Comparison of ENCODE assay signal across 8 mouse cellular contexts in the genomic region with DNA sequence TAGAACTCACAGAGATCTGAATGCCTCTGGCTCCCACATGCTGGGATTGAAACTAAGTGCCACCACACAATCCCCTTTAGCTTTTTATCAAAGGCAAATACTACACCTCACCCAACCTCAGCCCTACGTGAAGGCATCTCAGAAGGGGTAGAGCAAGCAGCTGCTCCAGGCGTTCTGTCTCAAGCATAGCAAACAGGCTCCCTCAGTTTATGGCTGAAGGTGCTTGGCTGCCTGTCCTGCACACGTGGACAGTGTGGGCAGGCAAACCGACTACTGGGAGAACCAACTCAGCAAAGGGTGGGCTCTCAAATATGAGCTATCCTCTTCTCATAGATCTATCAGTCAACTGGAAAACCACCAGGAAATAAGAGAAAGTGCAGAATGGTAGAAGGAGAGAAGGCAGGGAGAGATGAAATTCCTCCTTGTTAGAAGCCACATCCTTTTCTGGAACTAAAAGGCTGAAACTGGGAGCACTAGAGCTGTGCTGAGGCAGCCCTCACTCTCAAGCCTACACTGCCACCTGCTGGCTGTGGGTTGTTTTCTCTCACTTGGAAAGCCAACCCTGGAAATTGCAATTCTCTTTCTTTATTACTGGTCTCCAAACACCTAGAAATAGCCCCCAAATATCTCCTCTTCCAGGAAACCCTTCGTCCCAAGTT. TPM values are rescaled to one million over a fixed set of nuclear protein-coding genes. Genes with fewer than 3 reads are reported as not detected.
A peak's percentile ranks its signal among the peaks of the same experiment; 100 is the strongest.
DNase-seq lines count a peak whose midpoint lies in the region; ATAC-seq and TF ChIP-seq lines count a peak whose summit lies in the region.
"Had no signal": no experiment of that assay in that cellular context is flagged by ENCODE, and none has a peak within 500 bp of the region (broad histone marks: within the 10 kb centered on the region; RNA-seq: fewer than 3 reads in every experiment).

No protein-coding gene starts in this region.

- H3K4me1 ChIP-seq in bone marrow macrophage, adult 2 months (ENCODE audit: control insufficient read depth, insufficient read depth, low read length) = no peaks in the 10 kb centered on the region
- H3K4me1 ChIP-seq: liver, embryonic 15.5 days had no signal

- DNase-seq in MN1 (ENCODE audit: low spot score) = peak; percentile 42
- DNase-seq in layer of hippocampus, adult 8-10 months (ENCODE audit: low spot score in 2 of 2) = peak; percentile 40 to 74
- DNase-seq in lung, postnatal 10 days = peak; percentile 79
- DNase-seq in retina, embryonic 14.5 days (ENCODE audit: low spot score) = peak; percentile 85

- no peak for TF ChIP-seq POLR2A in bone marrow macrophage, adult 2 months (IDR thresholded peaks at IDR 0.05; ENCODE audit: borderline replicate concordance, low read depth, low read length)

- TF ChIP-seq CTCF in bone marrow macrophage, adult 2 months (IDR thresholded peaks at IDR 0.05; ENCODE audit: low read depth, low read length) = peak; percentile 36; the same call in 1 of the 2 replicates

- no peak overlapping the region for H3K27ac ChIP-seq in bone marrow macrophage, adult 2 months (ENCODE audit: insufficient read depth, low read depth, low read length)
- H3K27ac ChIP-seq: liver, embryonic 15.5 days had no signal

- peak; percentile 65; the same call in 1 of the 2 replicates for ATAC-seq in erythroblast, adult 5-6 weeks (replicated peaks; ENCODE audit: low FRiP score, poor library complexity, severe bottlenecking)
- ATAC-seq in hematopoietic stem cell, adult 5-6 weeks (replicated peaks in 1 of 2; ENCODE audit: insufficient read depth in 1 of 2, low FRiP score in 2 of 2, low TSS enrichment in 1 of 2, low read depth in 1 of 2, poor library complexity in 2 of 2, severe bottlenecking in 2 of 2) = peak; percentile 74 to 75; a peak in 3 of 4 replicates

- H3K4me3 ChIP-seq in bone marrow macrophage, adult 2 months (ENCODE audit: insufficient read depth, low read length) = no peak overlapping the region
- H3K4me3 ChIP-seq: liver, embryonic 15.5 days had no signal

RNA-seq across cellular contexts. Expression of gene Cyp2c70, which starts 38.1 kb away (rescaled TPM):
- polyA plus RNA-seq in bone marrow macrophage, adult 2 months (2012; ENCODE audit: insufficient read depth, insufficient read length, missing spikeins) = not detected in 2 replicates
- total RNA-seq in erythroblast, adult 5-6 weeks (2015; ENCODE audit: low replicate concordance) = not detected in 2 replicates
- not detected in 2 replicates for total RNA-seq in erythroblast, adult 5-6 weeks (2017; ENCODE audit: low replicate concordance)
- not detected in 2 replicates for total RNA-seq in hematopoietic stem cell, adult 5-6 weeks (2017)
- total RNA-seq in layer of hippocampus, adult 8-10 months (2022) = 1 to 10 TPM; 1.6 to 2.8 (median 2.1) TPM

RNA-seq across cellular contexts. Expression of gene Pdlim1, which starts 46.4 kb away (rescaled TPM):
- 1.9 and 3.1 TPM in 2 replicates for polyA plus RNA-seq in bone marrow macrophage, adult 2 months (2012; ENCODE audit: insufficient read depth, insufficient read length, missing spikeins)
- 19.6 and 24.0 TPM in 2 replicates for total RNA-seq in erythroblast, adult 5-6 weeks (2015; ENCODE audit: low replicate concordance)
- 8.9 and 32.3 TPM in 2 replicates for total RNA-seq in erythroblast, adult 5-6 weeks (2017; ENCODE audit: low replicate concordance)
- 43.7 and 59.8 TPM in 2 replicates for total RNA-seq in hematopoietic stem cell, adult 5-6 weeks (2017)
- total RNA-seq in layer of hippocampus, adult 8-10 months (2022) = 10 to 100 TPM; 10.5 to 13.6 (median 13.4) TPM
